Mouse (Mus musculus) MEL (cell line): Measurements from ENCODE around the gene Sapcd1. TPM values are rescaled to one million over a fixed set of nuclear protein-coding genes. Genes with fewer than 3 reads are reported as not detected.

Experiments
- DNase-seq: peaks from one replicate; pipeline ENCODE4 v3.0.0; 2011; ENCODE audit warnings: low read depth, low spot score
- H3K27ac ChIP-seq: 2 replicates; pipeline ENCODE4 v1.5.1; 2012; ENCODE audit warnings: low read depth, mild to moderate bottlenecking, control low read depth, low read length, moderate library complexity; ENCODE audit not compliant: control insufficient read depth
- H3K27me3 ChIP-seq, 2 experiments: fragments of 150-350 bp in 1 of 2; sonication (generic) in 1 of 2; 2 replicates each; pipeline ENCODE4 v1.6.1; 2012; ENCODE audit warnings: low read length in 2 of 2, mild to moderate bottlenecking in 2 of 2, improper control_type of control experiment in 1 of 2, moderate library complexity in 1 of 2; ENCODE audit not compliant: insufficient read depth in 2 of 2, control insufficient read depth in 1 of 2
- H3K36me3 ChIP-seq, 2 experiments: 2 replicates each; pipeline ENCODE4 v1.6.1; 2012 to 2014; ENCODE audit warnings: low read length in 2 of 2, improper control_type of control experiment in 1 of 2, inconsistent platforms in 1 of 2, mild to moderate bottlenecking in 1 of 2; ENCODE audit not compliant: insufficient read depth in 2 of 2, control insufficient read depth in 1 of 2
- H3K4me1 ChIP-seq, 2 experiments: fragments of 150-350 bp in 1 of 2; sonication (generic) in 1 of 2; 2 replicates each; pipeline ENCODE4 v1.6.1; 2012; ENCODE audit warnings: low read length in 2 of 2, improper control_type of control experiment in 1 of 2, mild to moderate bottlenecking in 1 of 2; ENCODE audit not compliant: insufficient read depth in 2 of 2, control insufficient read depth in 1 of 2
- H3K4me3 ChIP-seq, 2 experiments: fragments of 150-350 bp in 1 of 2; sonication (generic) in 1 of 2; 2 replicates each; pipeline ENCODE4 v1.5.1; 2012; ENCODE audit warnings: low read depth in 2 of 2, low read length in 2 of 2, mild to moderate bottlenecking in 2 of 2, moderate library complexity in 2 of 2, control low read depth in 1 of 2, improper control_type of control experiment in 1 of 2; ENCODE audit not compliant: control insufficient read depth in 1 of 2, insufficient read depth in 1 of 2
- H3K79me2 ChIP-seq: 2 replicates; pipeline ENCODE4 v1.6.1; 2012; ENCODE audit warnings: mild to moderate bottlenecking, low read length, moderate library complexity; ENCODE audit not compliant: control insufficient read depth, poor library complexity, insufficient read depth
- H3K9ac ChIP-seq: 2 replicates; pipeline ENCODE4 v1.6.1; 2012; ENCODE audit warnings: low read depth, mild to moderate bottlenecking, control low read depth, low read length, moderate library complexity; ENCODE audit not compliant: control insufficient read depth, poor library complexity, severe bottlenecking
- H3K9me3 ChIP-seq: fragments of 150-350 bp; sonication (generic); replicated peaks from 2 replicates; pipeline ENCODE4 v1.6.1; 2012; ENCODE audit warnings: mild to moderate bottlenecking, low read length, improper control_type of control experiment, moderate library complexity; ENCODE audit not compliant: insufficient read depth
- CHD1 ChIP-seq: IDR thresholded peaks from 2 replicates; pipeline ENCODE4 v1.6.1; 2012; ENCODE audit warnings: low read depth, mild to moderate bottlenecking, inconsistent platforms, low read length, improper control_type of control experiment
- CHD2 ChIP-seq: IDR thresholded peaks from 2 replicates; pipeline ENCODE4 v1.6.1; 2011; ENCODE audit warnings: low read length, improper control_type of control experiment
- CTCF ChIP-seq, 3 experiments: IDR thresholded peaks in 2 of 3; conservative IDR thresholded peaks in 1 of 3; 2 replicates each; pipeline ENCODE4 v1.5.1; 2011 to 2012; ENCODE audit warnings: low read length in 3 of 3, low read depth in 2 of 3, mild to moderate bottlenecking in 2 of 3, improper control_type of control experiment in 1 of 3, inconsistent platforms in 1 of 3, mixed read lengths in 1 of 3, moderate library complexity in 1 of 3; ENCODE audit not compliant: control insufficient read depth in 1 of 3, insufficient read depth in 1 of 3, poor library complexity in 1 of 3, severe bottlenecking in 1 of 3
- E2F4 ChIP-seq: IDR thresholded peaks from 2 replicates; pipeline ENCODE4 v1.6.1; 2011; ENCODE audit warnings: low read depth, low read length, improper control_type of control experiment, borderline replicate concordance
- GABPA ChIP-seq: IDR thresholded peaks from 2 replicates; pipeline ENCODE4 v1.6.1; 2012; ENCODE audit warnings: low read depth, mild to moderate bottlenecking, inconsistent platforms, low read length, improper control_type of control experiment, moderate library complexity
- HCFC1 ChIP-seq: IDR thresholded peaks from 2 replicates; pipeline ENCODE4 v1.6.1; 2012; ENCODE audit warnings: low read depth, mild to moderate bottlenecking, inconsistent platforms, low read length, improper control_type of control experiment, moderate library complexity
- MAZ ChIP-seq: IDR thresholded peaks from 2 replicates; pipeline ENCODE4 v1.6.1; 2012; ENCODE audit warnings: low read depth, mild to moderate bottlenecking, inconsistent platforms, low read length, improper control_type of control experiment
- MEF2A ChIP-seq: IDR thresholded peaks from 2 replicates; pipeline ENCODE4 v1.6.1; 2014; ENCODE audit warnings: low read depth, mild to moderate bottlenecking, inconsistent platforms, low read length, improper control_type of control experiment; ENCODE audit not compliant: poor library complexity, insufficient replicate concordance, severe bottlenecking; ENCODE audit errors: extremely low read depth
- MYC ChIP-seq: IDR thresholded peaks from 2 replicates; pipeline ENCODE4 v1.6.1; 2011; ENCODE audit warnings: low read depth, mild to moderate bottlenecking, low read length, improper control_type of control experiment, moderate library complexity
- RAD21 ChIP-seq: IDR thresholded peaks from 2 replicates; pipeline ENCODE4 v1.6.1; 2011; ENCODE audit warnings: mild to moderate bottlenecking, low read depth, low read length, improper control_type of control experiment
- SIN3A ChIP-seq: IDR thresholded peaks from 2 replicates; pipeline ENCODE4 v1.6.1; 2012; ENCODE audit warnings: low read length, improper control_type of control experiment, inconsistent platforms
- SMC3 ChIP-seq: IDR thresholded peaks from 2 replicates; pipeline ENCODE4 v1.6.1; 2011; ENCODE audit warnings: low read depth, low read length, improper control_type of control experiment
- TBP ChIP-seq: IDR thresholded peaks from 2 replicates; pipeline ENCODE4 v1.8.0; 2011; ENCODE audit warnings: low read depth, low read length, improper control_type of control experiment
- TCF12 ChIP-seq: IDR thresholded peaks from 2 replicates; pipeline ENCODE4 v1.6.1; 2014; ENCODE audit warnings: low read depth, mild to moderate bottlenecking, inconsistent platforms, low read length, improper control_type of control experiment, moderate library complexity
- UBTF ChIP-seq: IDR thresholded peaks from 2 replicates; pipeline ENCODE4 v1.6.1; 2012; ENCODE audit warnings: low read depth, mild to moderate bottlenecking, inconsistent platforms, low read length, improper control_type of control experiment, moderate library complexity, borderline replicate concordance; ENCODE audit not compliant: insufficient read depth
- USF2 ChIP-seq, 2 experiments: IDR thresholded peaks; 2 replicates each; pipeline ENCODE4 v1.6.1; 2011 to 2012; ENCODE audit warnings: improper control_type of control experiment in 2 of 2, low read length in 2 of 2, borderline replicate concordance in 1 of 2, inconsistent platforms in 1 of 2, low read depth in 1 of 2, mild to moderate bottlenecking in 1 of 2; ENCODE audit not compliant: insufficient read depth in 1 of 2
- ZNF384 ChIP-seq: IDR thresholded peaks from 2 replicates; pipeline ENCODE4 v1.6.1; 2012; ENCODE audit warnings: low read depth, mild to moderate bottlenecking, inconsistent platforms, low read length, improper control_type of control experiment
- polyA plus RNA-seq, 2 experiments: library from polyadenylated mRNA; stranded (reverse) in 1 of 2; unstranded in 1 of 2; fragments of >175 nt in 1 of 2; fragments of >200 nt in 1 of 2; gene quantifications; 2 replicates each; pipeline versions ENCODE4 v1.2.1 to v1.2.4; 2012; ENCODE audit warnings: low replicate concordance in 2 of 2, low read depth in 1 of 2; ENCODE audit not compliant: insufficient read length in 2 of 2, insufficient read depth in 1 of 2, missing spikeins in 1 of 2
- total RNA-seq: library from RNA; depleted of rRNA; stranded (reverse); fragments of 300-350 nt; gene quantifications from 2 replicates; pipeline ENCODE4 v1.2.3, GENCODE M21; 2012

The Sapcd1 gene
- total and polyA plus RNA-seq, 3 experiments: 124 to 164 TPM; not detected in 1

DNA sequence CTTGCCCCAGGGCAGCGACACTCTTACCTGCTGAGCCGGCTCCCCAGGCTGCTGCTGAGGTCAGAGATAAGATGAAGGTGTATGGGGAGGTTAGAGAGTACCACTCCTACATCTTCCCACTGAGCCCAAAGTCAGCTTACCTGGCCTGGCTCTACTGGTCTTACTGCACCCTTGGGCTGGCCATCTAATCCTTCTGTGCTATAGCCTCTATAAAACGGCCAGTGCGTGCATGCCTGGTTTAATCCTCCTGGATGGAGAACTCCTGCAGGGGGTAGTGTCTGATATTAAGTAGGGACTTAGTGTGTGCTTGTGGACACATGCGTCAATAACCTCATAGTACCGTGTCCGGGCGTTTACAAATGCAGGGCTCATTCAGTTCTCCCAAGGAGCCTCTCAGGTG lies 7.3 kb downstream of the Sapcd1 start (continued):
- no peak for TF ChIP-seq MEF2A
- no peak for TF ChIP-seq RAD21
- TF ChIP-seq TCF12: no peak
- no peak for TF ChIP-seq CHD2

DNA sequence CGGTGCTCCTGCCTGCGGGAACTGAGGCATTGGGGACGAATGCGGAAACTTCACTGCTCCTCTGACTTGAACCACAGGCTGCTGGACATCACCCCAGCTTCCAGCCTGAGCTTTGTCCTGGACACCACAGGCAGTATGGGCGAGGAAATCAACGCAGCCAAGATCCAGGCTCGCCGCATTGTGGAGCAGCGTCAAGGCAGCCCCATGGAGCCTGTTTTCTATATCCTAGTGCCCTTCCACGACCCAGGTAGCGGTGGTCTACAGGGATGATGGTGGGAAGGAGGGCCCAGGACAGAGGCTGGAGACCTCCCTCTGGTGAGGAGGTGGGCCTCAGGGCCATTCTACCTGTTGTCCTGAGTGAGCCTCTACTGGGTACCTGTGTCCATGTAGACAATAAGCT lies 7.9 kb downstream of the Sapcd1 start:
- peaks cover 14 to 49% of the 10 kb centered on the region in 2 experiments for H3K4me1 ChIP-seq

DNA sequence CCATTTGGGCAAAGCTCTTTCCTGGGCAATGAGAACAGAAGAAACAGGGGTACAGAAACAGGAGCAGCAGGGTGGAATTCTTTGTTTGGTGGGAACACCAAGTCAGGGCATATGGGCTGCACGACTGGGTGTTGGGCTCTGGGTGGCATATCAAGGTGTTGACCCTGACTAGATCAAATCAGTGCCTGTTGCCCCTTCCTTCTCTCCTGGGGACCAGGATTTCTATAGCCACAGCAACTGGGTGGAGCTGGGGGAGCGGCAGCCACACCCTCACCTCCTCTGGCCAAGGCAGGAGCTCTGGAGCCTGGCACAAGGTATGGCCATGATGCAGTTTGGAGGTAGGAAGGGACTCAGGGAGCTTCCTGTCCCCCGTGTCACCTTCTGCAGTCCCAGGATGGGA lies 9.6 kb downstream of the Sapcd1 start:
- no peak overlapping the region for H3K27ac ChIP-seq
- H3K79me2 ChIP-seq: peaks cover 2% of the 10 kb centered on the region; the same call in 1 of the 2 replicates
- no peak overlapping the region for H3K9ac ChIP-seq
- DNase-seq: no peak
- H3K36me3 ChIP-seq: peaks cover 0 to 23% of the 10 kb centered on the region in 2 experiments; a peak in 3 of 4 replicates
- H3K27me3 ChIP-seq: no peaks in the 10 kb centered on the region
- H3K4me1 ChIP-seq: peaks cover 7 to 34% of the 10 kb centered on the region in 2 experiments
- no peak overlapping the region for H3K4me3 ChIP-seq
- H3K9me3 ChIP-seq: no peaks in the 10 kb centered on the region
- no peak for TF ChIP-seq ZNF384
- TF ChIP-seq UBTF: no peak
- TF ChIP-seq HCFC1: no peak
- TF ChIP-seq E2F4: no peak
- no peak for TF ChIP-seq TBP
- TF ChIP-seq USF2 (IDR thresholded peaks at IDR 0.05; ENCODE audit: borderline replicate concordance in 1 of 2, insufficient read depth in 1 of 2, low read depth in 1 of 2, low read length in 2 of 2): no peak

More for the DNA sequence above, 7.9 kb downstream of the Sapcd1 start:
- H3K27ac ChIP-seq: no peak overlapping the region
- TF ChIP-seq CHD1: no peak
- TF ChIP-seq MYC: no peak
- no peak for TF ChIP-seq SMC3
- no peak for TF ChIP-seq SIN3A
- no peak for TF ChIP-seq USF2 (IDR thresholded peaks at IDR 0.05; ENCODE audit: borderline replicate concordance in 1 of 2, insufficient read depth in 1 of 2, low read depth in 1 of 2, low read length in 2 of 2)
- TF ChIP-seq MAZ: no peak
- TF ChIP-seq GABPA: no peak
- no peak for TF ChIP-seq CTCF (IDR thresholded peaks at IDR 0.05 in 2 of 3, conservative IDR thresholded peaks at IDR 0.05 in 1 of 3; ENCODE audit: control insufficient read depth in 1 of 3, insufficient read depth in 1 of 3, low read depth in 2 of 3, low read length in 3 of 3, poor library complexity in 1 of 3, severe bottlenecking in 1 of 3)
- TF ChIP-seq, all 39 proteins: peak for 0
- Histone ChIP-seq H3K36me3 (peaks cover 0 to 37% of the 10 kb centered on the region in 2 experiments; a peak in 2 of 4 replicates), H3K4me3 (no peak overlapping the region), H3K79me2 (peaks cover 18% of the 10 kb centered on the region), H3K9ac (no peak overlapping the region), H3K9me3 (no peaks in the 10 kb centered on the region), H3K27me3 (no peaks in the 10 kb centered on the region)
- DNase-seq: no peak
